Mouse (Mus musculus) heart, postnatal 0 days (tissue): Measurements from ENCODE around the gene Helz2.

Experiments used
- CTCF ChIP-seq: IDR thresholded peaks from 2 replicates; pipeline ENCODE4 v1.5.1; 2016; ENCODE audit warnings: antibody characterized with exemption, control low read depth, low read depth
- EP300 ChIP-seq: IDR thresholded peaks from 2 replicates; pipeline ENCODE4 v1.6.1; 2016; ENCODE audit warnings: antibody characterized with exemption, low read depth

DNA sequence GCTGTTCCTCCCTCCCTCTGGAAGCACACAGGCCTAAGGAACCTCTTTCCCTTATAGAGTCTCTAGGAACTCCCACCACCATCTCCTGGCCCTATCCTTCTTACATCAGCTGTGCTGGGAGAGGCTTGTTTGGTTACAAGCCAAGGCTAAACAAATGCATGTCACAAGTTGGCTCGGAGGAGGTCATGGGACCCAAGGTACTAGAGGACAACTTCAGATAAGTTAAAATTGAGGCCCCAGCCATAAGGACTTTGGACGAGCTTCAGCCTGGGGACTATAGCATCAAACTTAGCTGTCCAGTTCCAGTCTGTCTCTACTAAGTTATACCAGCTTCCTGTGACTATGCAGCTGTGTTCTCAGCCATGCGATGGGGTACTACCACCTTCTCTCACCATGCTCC is 14.7 kb downstream of the Helz2 start:
- TF ChIP-seq CTCF (no peak), EP300 (no peak)
